ENCODE assay signal across 12 mouse cellular contexts in the genomic region with DNA sequence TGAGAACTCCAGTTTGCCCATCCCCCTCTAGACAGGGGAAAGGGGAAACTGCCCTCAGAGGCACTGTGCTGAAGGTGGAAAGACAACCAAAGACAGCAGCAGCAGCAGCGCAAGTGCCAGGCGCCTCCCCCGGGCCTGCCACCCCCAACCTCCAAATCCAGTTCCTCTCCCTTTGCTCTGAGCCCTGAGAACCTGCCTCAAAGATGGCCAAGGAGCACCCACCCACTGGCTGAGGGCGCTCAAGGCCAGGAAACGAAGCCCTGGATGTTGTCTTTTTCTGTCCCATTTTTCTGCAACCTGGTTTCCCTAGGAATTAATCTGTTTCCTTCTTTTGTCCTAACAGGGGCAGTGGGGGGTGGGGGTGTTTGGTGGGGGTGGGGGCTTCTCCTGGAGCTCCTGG. TPM values are rescaled to one million over a fixed set of nuclear protein-coding genes. Genes with fewer than 3 reads are reported as not detected.
DNase-seq lines count a peak whose midpoint lies in the region; ATAC-seq and TF ChIP-seq lines count a peak whose summit lies in the region.
"Had no signal": no experiment of that assay in that cellular context is flagged by ENCODE, and none has a peak within 500 bp of the region (broad histone marks: within the 10 kb centered on the region; RNA-seq: fewer than 3 reads in every experiment).

No protein-coding gene starts in this region.

- H3K9me3 ChIP-seq in heart, embryonic 13.5 days = no peaks in the 10 kb centered on the region
- no peaks in the 10 kb centered on the region for H3K9me3 ChIP-seq in E14TG2a.4 (ENCODE audit: low read length)
- H3K9me3 ChIP-seq in embryonic facial prominence, embryonic 12.5 days = no peaks in the 10 kb centered on the region
- H3K9me3 ChIP-seq: forebrain, embryonic 10.5 days; midbrain, embryonic 12.5 days had no signal

- peaks cover 43% of the 10 kb centered on the region for H3K4me1 ChIP-seq in heart, embryonic 13.5 days
- peaks cover 83% of the 10 kb centered on the region for H3K4me1 ChIP-seq in E14TG2a.4 (replicated peaks; ENCODE audit: low read depth, low read length)
- H3K4me1 ChIP-seq in embryonic facial prominence, embryonic 12.5 days = peaks cover 21% of the 10 kb centered on the region

- TF ChIP-seq CTCF in layer of hippocampus, adult 2 months (conservative IDR thresholded peaks at IDR 0.05) = no peak
- TF ChIP-seq CTCF in E14TG2a.4 (conservative IDR thresholded peaks at IDR 0.05; ENCODE audit: low read length) = no peak

- peak overlapping the region; percentile 77 for H3K27ac ChIP-seq in heart, embryonic 13.5 days (replicated peaks)
- H3K27ac ChIP-seq in layer of hippocampus, adult 2 months = peak overlapping the region; percentile 85; the same call in 1 of the 2 replicates
- no peak overlapping the region for H3K27ac ChIP-seq in embryonic facial prominence, embryonic 12.5 days

- peaks cover 68% of the 10 kb centered on the region for H3K27me3 ChIP-seq in heart, embryonic 13.5 days (replicated peaks)
- peaks cover 28% of the 10 kb centered on the region for H3K27me3 ChIP-seq in E14TG2a.4 (ENCODE audit: insufficient read depth, low read length)
- peaks cover 69% of the 10 kb centered on the region for H3K27me3 ChIP-seq in embryonic facial prominence, embryonic 12.5 days

- H3K9ac ChIP-seq in heart, embryonic 13.5 days = 0 out of 2 replicates have a peak overlapping the region, but pooled peaks have one; percentile 78
- H3K9ac ChIP-seq in embryonic facial prominence, embryonic 12.5 days = no peak overlapping the region
- H3K9ac ChIP-seq: midbrain, embryonic 12.5 days had no signal

- H3K36me3 ChIP-seq in heart, embryonic 13.5 days = peaks cover 39% of the 10 kb centered on the region
- H3K36me3 ChIP-seq in E14TG2a.4 (ENCODE audit: insufficient read depth, low read length) = peaks cover 46% of the 10 kb centered on the region
- peaks cover 14% of the 10 kb centered on the region for H3K36me3 ChIP-seq in embryonic facial prominence, embryonic 12.5 days

- 47% methylated on average over 5 of the region's 5 CpGs for WGBS in heart, embryonic 13.5 days
- 31% methylated on average over 5 of the region's 5 CpGs for WGBS in embryonic facial prominence, embryonic 12.5 days

- peak overlapping the region; percentile 84 for H3K4me2 ChIP-seq in heart, embryonic 13.5 days
- peak overlapping the region; percentile 91; the same call in 1 of the 2 replicates for H3K4me2 ChIP-seq in embryonic facial prominence, embryonic 12.5 days (replicated peaks)

- ATAC-seq in heart, embryonic 13.5 days (ENCODE audit: extremely low read depth, insufficient number of reproducible peaks, low FRiP score, low TSS enrichment) = no peak
- no peak for ATAC-seq in embryonic facial prominence, embryonic 12.5 days (ENCODE audit: insufficient number of reproducible peaks, insufficient read depth, low FRiP score, low TSS enrichment)
- ATAC-seq: intestine, postnatal 0 days had no signal

- no peak overlapping the region for H3K4me3 ChIP-seq in heart, embryonic 13.5 days
- H3K4me3 ChIP-seq in layer of hippocampus, adult 2 months = no peak overlapping the region
- peak overlapping the region; percentile 82; the same call in 1 of the 2 replicates for H3K4me3 ChIP-seq in E14TG2a.4 (replicated peaks; ENCODE audit: low read length)
- H3K4me3 ChIP-seq in embryonic facial prominence, embryonic 12.5 days = no peak overlapping the region
- H3K4me3 ChIP-seq: midbrain, embryonic 12.5 days had no signal

- no peak for DNase-seq in heart, postnatal 4 days
- no peak for DNase-seq in layer of hippocampus, adult 2 months (ENCODE audit: low spot score in 2 of 2)
- DNase-seq in layer of hippocampus, postnatal 14 days (ENCODE audit: low spot score in 2 of 2) = no peak
- DNase-seq in spleen, postnatal 4 days (ENCODE audit: low spot score in 2 of 2) = no peak
- DNase-seq: cerebellum, adult 2 months; lung, postnatal 10 days had no signal

RNA-seq across cellular contexts. Expression of gene Arhgap27, which starts 0.8 kb away (rescaled TPM):
- polyA plus RNA-seq in heart, embryonic 13.5 days (2015; fragmentation: Nextera tagmentation; extraction: Ambion mirVana) = 5.6 and 5.8 TPM in 2 replicates
- total RNA-seq in heart, postnatal 4 days (2021) = 10 to 100 TPM; 23.5 to 25.4 TPM
- total RNA-seq in layer of hippocampus, adult 2 months (2021) = 10 to 100 TPM; 11.8 to 14.0 TPM
- total RNA-seq in layer of hippocampus, postnatal 14 days (2021) = 10 to 100 TPM in 1 of 2 experiments, 1 to 10 TPM in 1; 9.8 to 10.1 TPM
- 7.2 and 7.4 TPM in 2 replicates for polyA plus RNA-seq in embryonic facial prominence, embryonic 12.5 days (2016; fragmentation: Nextera tagmentation; extraction: Ambion mirVana)

RNA-seq across cellular contexts. Expression of gene Plekhm1, which starts 48.2 kb away (rescaled TPM):
- polyA plus RNA-seq in heart, embryonic 13.5 days (2015; fragmentation: Nextera tagmentation; extraction: Ambion mirVana) = 4.8 and 5.3 TPM in 2 replicates
- 1 to 10 TPM; 8.6 to 9.5 TPM for total RNA-seq in heart, postnatal 4 days (2021)
- total RNA-seq in layer of hippocampus, adult 2 months (2021) = 10 to 100 TPM; 18.3 to 20.3 TPM
- 10 to 100 TPM; 17.0 to 17.7 TPM for total RNA-seq in layer of hippocampus, postnatal 14 days (2021)
- 8.2 and 8.7 TPM in 2 replicates for polyA plus RNA-seq in embryonic facial prominence, embryonic 12.5 days (2016; fragmentation: Nextera tagmentation; extraction: Ambion mirVana)
